Mouse (Mus musculus) C2C12 (cell line): ENCODE data around the gene Mlip. TPM values are rescaled to one million over a fixed set of nuclear protein-coding genes. Genes with fewer than 3 reads are reported as not detected.
A peak's percentile ranks its signal among the peaks of the same experiment; 100 is the strongest.
"Not testable (repeated sequence)": the region's sequence is repeated elsewhere in the genome, so short reads cannot be mapped to it uniquely, and the experiment has no call there.

Source experiments
- H3K27me3 ChIP-seq: one replicate; pipeline ENCODE4 v1.6.1; 2011; ENCODE audit not compliant: control insufficient read depth, insufficient read depth, insufficient read length
- H3K36me3 ChIP-seq: one replicate; pipeline ENCODE4 v1.6.1; 2011; ENCODE audit not compliant: control insufficient read depth, insufficient read depth
- H3K4me3 ChIP-seq: one replicate; pipeline ENCODE4 v1.5.1; 2011; ENCODE audit warnings: mild to moderate bottlenecking, control low read depth; ENCODE audit not compliant: poor library complexity, insufficient read depth, severe bottlenecking
- H3K79me2 ChIP-seq: one replicate; pipeline ENCODE4 v1.6.1; 2011; ENCODE audit not compliant: control insufficient read depth, insufficient read depth
- H3K79me3 ChIP-seq: one replicate; pipeline ENCODE4 v1.6.1; 2011; ENCODE audit warnings: low read depth, control low read depth
- H3ac ChIP-seq: one replicate; pipeline ENCODE3; 2011; ENCODE audit warnings: low read depth; ENCODE audit not compliant: control insufficient read depth, insufficient read length
- CEBPB ChIP-seq: IDR thresholded peaks from one replicate; pipeline ENCODE4 v1.6.1; 2011; ENCODE audit warnings: low read depth, mild to moderate bottlenecking, control low read depth, moderate library complexity
- CTCF ChIP-seq: IDR thresholded peaks from one replicate; pipeline ENCODE4 v1.5.1; 2011; ENCODE audit not compliant: control insufficient read depth, insufficient read depth, insufficient read length
- FOSL1 ChIP-seq: IDR thresholded peaks from one replicate; pipeline ENCODE4 v1.8.0; 2011; ENCODE audit warnings: mild to moderate bottlenecking, low read length; ENCODE audit not compliant: poor library complexity, insufficient read depth, severe bottlenecking
- MAX ChIP-seq: IDR thresholded peaks from one replicate; pipeline ENCODE4 v1.6.1; 2011; ENCODE audit warnings: mild to moderate bottlenecking, control low read depth
- MYOD1 ChIP-seq: IDR thresholded peaks from one replicate; pipeline ENCODE4 v1.6.1; 2011; ENCODE audit warnings: low read depth; ENCODE audit not compliant: control insufficient read depth, insufficient read length
- MYOG ChIP-seq: IDR thresholded peaks from one replicate; pipeline ENCODE4 v1.6.1; 2011; ENCODE audit not compliant: control insufficient read depth, insufficient read length; ENCODE audit errors: extremely low read depth
- USF1 ChIP-seq: IDR thresholded peaks from one replicate; pipeline ENCODE4 v1.6.1; 2011; ENCODE audit warnings: low read depth, mild to moderate bottlenecking, control low read depth, moderate library complexity
- polyA plus RNA-seq: library from polyadenylated mRNA; unstranded; fragments of >200 nt; fragmentation: generic; extraction: Trizol; gene quantifications from one replicate; pipeline ENCODE4 v1.2.1, GENCODE M21; 2012; ENCODE audit warnings: missing spikeins

Gene Mlip
- polyA plus RNA-seq, 1 experiment = 0.02 TPM

DNA sequence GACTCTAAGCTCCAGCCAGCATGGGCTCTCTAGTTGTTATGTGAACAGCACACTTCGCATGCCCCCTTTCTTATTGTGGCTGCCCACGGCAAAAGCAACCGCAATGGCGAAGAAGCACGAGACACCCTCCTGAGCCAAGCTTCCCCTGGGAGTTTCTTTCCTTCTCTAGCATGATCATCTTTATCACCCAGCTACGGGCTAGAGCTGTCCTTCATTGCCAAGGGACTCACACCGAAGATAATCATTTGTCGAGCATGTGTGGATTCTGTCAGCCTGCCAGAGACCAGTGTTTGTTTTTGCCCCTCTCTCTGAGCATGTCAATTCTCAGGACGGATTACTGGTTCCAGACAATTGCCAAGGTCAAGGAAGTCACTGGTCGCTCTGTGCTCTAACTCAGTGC, 24.9 kb upstream of the Mlip start:
- H3ac ChIP-seq = no peak overlapping the region
- H3K36me3 ChIP-seq = no peaks in the 10 kb centered on the region
- H3K79me3 ChIP-seq = no peaks in the 10 kb centered on the region
- no peaks in the 10 kb centered on the region for H3K79me2 ChIP-seq
- TF ChIP-seq CTCF = no peak
- no peak for TF ChIP-seq FOSL1
- H3K27me3 ChIP-seq = no peaks in the 10 kb centered on the region
- no peak overlapping the region for H3K4me3 ChIP-seq

- H3K27me3 ChIP-seq = no peaks in the 10 kb centered on the region
- no peaks in the 10 kb centered on the region for H3K79me3 ChIP-seq
- no peak overlapping the region for H3ac ChIP-seq
- no peaks in the 10 kb centered on the region for H3K79me2 ChIP-seq
- no peak overlapping the region for H3K4me3 ChIP-seq
- TF ChIP-seq CEBPB = no peak
- peak; percentile 68 for TF ChIP-seq CTCF
- no peak for TF ChIP-seq FOSL1
- TF ChIP-seq MYOD1 = no peak
- no peak for TF ChIP-seq MAX
- TF ChIP-seq USF1 = no peak
- no peaks in the 10 kb centered on the region for H3K36me3 ChIP-seq
Observed at GRCm38 (mm10) chr9:77377082-77377481, 24.3 kb upstream of the Mlip start.

- H3ac ChIP-seq = no peak overlapping the region
- H3K27me3 ChIP-seq = no peaks in the 10 kb centered on the region
- TF ChIP-seq USF1 = no peak
- no peaks in the 10 kb centered on the region for H3K36me3 ChIP-seq
- no peak overlapping the region for H3K4me3 ChIP-seq
- H3K79me3 ChIP-seq = no peaks in the 10 kb centered on the region
- no peaks in the 10 kb centered on the region for H3K79me2 ChIP-seq
Observed at GRCm38 (mm10) chr9:77376561-77376960, 23.8 kb upstream of the Mlip start.

DNA sequence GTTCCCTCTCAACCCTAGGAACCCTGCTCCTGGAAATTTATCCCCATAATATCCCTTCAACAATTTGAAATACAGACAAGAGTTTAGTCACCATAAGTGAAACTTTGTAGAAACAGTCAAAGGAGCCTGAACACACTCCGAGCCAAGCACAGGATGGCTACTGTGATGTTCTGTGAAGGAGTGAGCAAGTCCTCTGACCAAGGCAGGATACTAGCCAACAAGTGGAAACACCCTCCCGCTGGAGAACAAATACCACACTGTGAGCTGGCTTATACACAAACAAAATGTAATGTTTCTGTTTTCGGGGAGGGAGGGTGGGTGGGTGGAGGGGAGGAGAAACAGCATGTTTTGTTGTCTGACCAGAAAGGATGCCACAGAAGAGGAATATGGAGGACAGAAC, 17.9 kb upstream of the Mlip start:
- no peak for TF ChIP-seq FOSL1
- TF ChIP-seq MYOG = no peak
- TF ChIP-seq USF1 = no peak
- no peak for TF ChIP-seq CEBPB
- TF ChIP-seq MYOD1 = no peak
- TF ChIP-seq CTCF = no peak
- no peaks in the 10 kb centered on the region for H3K79me3 ChIP-seq
- no peaks in the 10 kb centered on the region for H3K27me3 ChIP-seq
- H3ac ChIP-seq = no peak overlapping the region
- no peak overlapping the region for H3K4me3 ChIP-seq
- H3K79me2 ChIP-seq = no peaks in the 10 kb centered on the region
- no peaks in the 10 kb centered on the region for H3K36me3 ChIP-seq

DNA sequence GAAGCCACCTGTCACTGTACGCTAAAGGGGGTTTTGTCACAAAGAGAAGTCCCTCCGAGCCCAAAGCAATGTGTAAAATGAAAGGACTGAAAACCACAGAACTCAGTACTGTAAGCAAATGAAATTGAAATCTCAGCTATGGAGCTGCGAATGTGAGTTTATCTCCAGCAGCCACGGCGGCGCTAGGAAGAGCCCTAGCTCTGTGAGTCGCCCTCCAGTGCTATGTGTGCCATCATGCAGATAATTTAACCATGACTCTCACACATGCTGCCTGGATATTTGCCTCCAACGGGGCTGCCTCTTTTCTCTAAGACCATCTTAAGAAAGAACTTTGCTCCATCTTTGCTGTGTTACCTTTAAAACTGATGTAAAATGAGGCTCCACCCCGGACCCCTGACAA, 16.5 kb upstream of the Mlip start:
- Histone ChIP-seq H3K79me2 (no peaks in the 10 kb centered on the region), H3K36me3 (no peaks in the 10 kb centered on the region), H3K4me3 (no peak overlapping the region), H3ac (no peak overlapping the region), H3K79me3 (no peaks in the 10 kb centered on the region), H3K27me3 (no peaks in the 10 kb centered on the region)
- no peak for TF ChIP-seq FOSL1
- no peak for TF ChIP-seq MYOD1
- no peak for TF ChIP-seq MYOG
- TF ChIP-seq CTCF = no peak
- TF ChIP-seq CEBPB = no peak
- no peak for TF ChIP-seq USF1
- no peak for TF ChIP-seq MAX

GRCm38 (mm10) chr9:77364681-77365080, 11.9 kb upstream of the Mlip start:
- not testable (repeated sequence) for H3K79me3 ChIP-seq, H3K36me3 ChIP-seq, H3K4me3 ChIP-seq, H3ac ChIP-seq, H3K79me2 ChIP-seq, H3K27me3 ChIP-seq

- TF ChIP-seq CEBPB (no peak), CTCF (no peak), MYOG (no peak), USF1 (no peak), MAX (no peak), FOSL1 (no peak), MYOD1 (no peak)
- Histone ChIP-seq H3ac (no peak overlapping the region), H3K79me2 (no peaks in the 10 kb centered on the region), H3K27me3 (no peaks in the 10 kb centered on the region), H3K36me3 (no peaks in the 10 kb centered on the region), H3K4me3 (no peak overlapping the region), H3K79me3 (no peaks in the 10 kb centered on the region)
Observed at GRCm38 (mm10) chr9:77362906-77363305, 10.1 kb upstream of the Mlip start.
